Mouse (Mus musculus): ENCODE data around the gene Pdzk1. TPM values are rescaled to one million over a fixed set of nuclear protein-coding genes. Genes with fewer than 3 reads are reported as not detected.

Pdzk1 gene
- polyA plus RNA-seq, 1 experiment from 2014 or later, result not detected

DNA sequence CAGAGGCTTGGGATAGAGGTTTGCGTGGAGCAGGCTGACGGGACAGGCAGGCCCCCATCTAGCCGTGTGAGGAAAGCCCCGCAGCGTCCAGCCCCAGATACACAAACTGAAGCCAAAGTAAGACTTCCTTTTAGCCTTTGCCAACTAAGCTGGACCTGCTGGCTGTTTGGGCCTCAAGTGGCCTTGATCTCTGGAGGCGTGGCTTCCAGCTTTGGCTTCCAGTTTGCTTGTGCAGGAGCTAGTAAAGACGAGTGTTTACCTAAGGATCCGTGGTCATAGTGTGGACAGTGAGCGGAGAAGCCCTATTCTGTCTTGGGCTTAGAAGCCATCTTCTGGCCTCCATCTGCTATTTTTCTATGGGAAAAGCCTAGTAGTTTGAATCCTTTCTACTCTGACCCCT is 16.7 kb downstream of the Pdzk1 start:
- WGBS, result 90% methylated on average over 9 of the region's 9 CpGs
- Histone ChIP-seq H3K36me3 (replicated peaks) (no peaks in the 10 kb centered on the region), H3K4me3 (no peak overlapping the region), H3K27me3 (ENCODE audit: poor library complexity, severe bottlenecking) (no peaks in the 10 kb centered on the region), H3K4me1 (peaks cover 3% of the 10 kb centered on the region; the same call in 1 of the 2 replicates), H3K27ac (no peak overlapping the region), H3K9me3 (no peaks in the 10 kb centered on the region)
- DNase-seq (ENCODE audit: extremely low spot score, low spot score), result no peak

DNA sequence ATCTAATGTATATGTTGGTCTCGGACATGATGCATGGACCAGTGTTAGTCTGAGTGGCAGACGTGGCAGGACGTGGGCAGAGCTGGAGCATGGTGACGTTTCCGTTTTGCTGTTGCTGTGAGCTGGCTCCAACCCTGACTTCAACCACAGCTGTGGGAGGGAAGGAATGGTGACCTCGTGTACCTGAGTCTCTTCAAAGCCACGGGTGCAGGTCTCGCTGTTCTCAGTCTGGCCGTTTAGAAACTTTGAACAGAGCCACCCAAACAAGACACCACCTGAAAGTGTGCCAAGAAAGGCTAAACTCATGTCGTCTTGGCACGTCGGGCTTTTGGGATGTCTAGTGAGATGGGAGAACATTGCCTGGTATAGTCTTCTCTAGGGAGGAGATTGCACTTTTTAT is 17.9 kb downstream of the Pdzk1 start:
- Histone ChIP-seq H3K27ac (no peak overlapping the region), H3K27me3 (ENCODE audit: poor library complexity, severe bottlenecking) (no peaks in the 10 kb centered on the region), H3K9me3 (no peaks in the 10 kb centered on the region), H3K4me1 (peaks cover 3% of the 10 kb centered on the region; the same call in 1 of the 2 replicates), H3K36me3 (replicated peaks) (no peaks in the 10 kb centered on the region), H3K4me3 (no peak overlapping the region)
- 91% methylated on average over 12 of the region's 12 CpGs for WGBS
- DNase-seq (ENCODE audit: extremely low spot score, low spot score), result no peak

DNA sequence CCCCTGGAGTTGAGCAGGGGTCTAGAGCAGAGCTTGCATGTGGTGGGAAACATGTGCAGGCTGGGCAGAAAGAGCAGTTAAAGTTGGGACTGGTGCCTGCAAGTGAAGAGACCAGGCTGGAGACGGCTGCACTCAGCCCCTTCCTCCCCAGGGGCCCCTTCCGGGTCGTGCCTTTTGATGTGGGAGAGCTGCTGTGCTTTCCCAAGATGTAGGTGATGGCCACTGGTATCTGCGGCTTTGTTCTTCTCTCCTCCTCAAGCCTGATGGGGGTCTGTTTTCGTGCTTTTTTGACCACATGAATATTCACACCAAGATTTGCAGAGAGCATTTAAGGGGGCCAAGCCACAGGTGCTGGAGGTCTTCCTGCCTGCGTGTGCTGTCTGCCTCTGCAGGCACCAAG is 18.6 kb downstream of the Pdzk1 start:
- no peaks in the 10 kb centered on the region for H3K27me3 ChIP-seq (ENCODE audit: poor library complexity, severe bottlenecking)
- H3K4me3 ChIP-seq, result no peak overlapping the region
- H3K4me1 ChIP-seq, result peaks cover 3% of the 10 kb centered on the region; the same call in 1 of the 2 replicates
- 60% methylated on average over 6 of the region's 6 CpGs for WGBS
- no peaks in the 10 kb centered on the region for H3K9me3 ChIP-seq
- no peak for DNase-seq (ENCODE audit: extremely low spot score, low spot score)
- H3K36me3 ChIP-seq (replicated peaks), result no peaks in the 10 kb centered on the region
- no peak overlapping the region for H3K27ac ChIP-seq

DNA sequence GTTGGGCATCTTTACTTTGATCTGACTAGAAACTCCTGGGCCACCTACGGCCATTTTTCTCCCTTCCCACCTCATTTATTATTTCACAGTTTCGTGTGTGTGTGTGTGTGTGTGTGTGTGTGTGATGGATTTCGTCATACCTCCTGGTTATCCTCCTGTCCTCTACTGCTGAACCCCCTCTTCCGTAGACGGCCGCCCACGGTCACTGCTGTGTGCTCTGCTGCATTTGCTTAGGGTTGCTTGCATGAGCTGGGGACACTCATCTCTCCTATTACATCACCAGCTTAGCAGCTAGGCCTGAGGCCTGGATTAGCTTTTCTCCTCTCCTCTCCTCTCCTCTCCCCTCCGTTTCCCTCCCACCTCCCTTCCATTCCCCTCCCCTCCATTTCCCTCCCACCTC is 19.4 kb downstream of the Pdzk1 start:
- Histone ChIP-seq H3K9me3 (no peaks in the 10 kb centered on the region), H3K36me3 (replicated peaks) (no peaks in the 10 kb centered on the region), H3K27ac (no peak overlapping the region), H3K27me3 (ENCODE audit: poor library complexity, severe bottlenecking) (no peaks in the 10 kb centered on the region), H3K4me1 (peaks cover 3% of the 10 kb centered on the region; the same call in 1 of the 2 replicates), H3K4me3 (no peak overlapping the region)
- no peak for DNase-seq (ENCODE audit: extremely low spot score, low spot score)
- 82% methylated on average over 7 of the region's 8 CpGs for WGBS

DNA sequence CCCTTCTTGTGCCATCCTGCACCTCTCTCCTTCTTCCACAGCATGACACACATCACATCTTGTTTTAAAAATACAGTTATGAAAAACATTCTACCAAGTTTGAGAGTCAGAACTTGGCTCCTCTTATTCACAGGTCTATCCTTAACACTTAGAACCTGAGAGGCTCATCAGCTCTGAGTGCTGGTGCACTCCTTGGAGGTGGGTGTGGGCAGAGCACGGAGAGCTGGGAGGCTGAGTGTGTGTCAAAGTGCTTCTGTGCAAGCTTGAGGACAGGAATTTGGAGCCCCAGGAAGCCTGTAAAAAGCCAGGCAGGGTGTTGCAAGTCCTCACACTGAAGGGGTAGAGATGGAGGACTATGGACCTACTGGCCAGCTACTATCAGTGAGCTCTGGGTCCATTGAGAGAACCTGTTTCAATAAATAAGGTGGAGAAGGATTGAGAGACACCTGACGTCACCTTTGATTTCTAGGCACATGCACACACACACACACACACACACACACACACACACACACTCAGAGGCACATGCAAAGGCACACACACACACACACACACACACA is 20.2 kb downstream of the Pdzk1 start:
- Histone ChIP-seq H3K4me1 (peaks cover 3% of the 10 kb centered on the region; the same call in 1 of the 2 replicates), H3K27ac (no peak overlapping the region), H3K4me3 (no peak overlapping the region), H3K27me3 (ENCODE audit: poor library complexity, severe bottlenecking) (no peaks in the 10 kb centered on the region), H3K36me3 (replicated peaks) (no peaks in the 10 kb centered on the region), H3K9me3 (no peaks in the 10 kb centered on the region)
- no peak for DNase-seq (ENCODE audit: extremely low spot score, low spot score)
- WGBS, result 89% methylated on average over 2 of the region's 2 CpGs

DNA sequence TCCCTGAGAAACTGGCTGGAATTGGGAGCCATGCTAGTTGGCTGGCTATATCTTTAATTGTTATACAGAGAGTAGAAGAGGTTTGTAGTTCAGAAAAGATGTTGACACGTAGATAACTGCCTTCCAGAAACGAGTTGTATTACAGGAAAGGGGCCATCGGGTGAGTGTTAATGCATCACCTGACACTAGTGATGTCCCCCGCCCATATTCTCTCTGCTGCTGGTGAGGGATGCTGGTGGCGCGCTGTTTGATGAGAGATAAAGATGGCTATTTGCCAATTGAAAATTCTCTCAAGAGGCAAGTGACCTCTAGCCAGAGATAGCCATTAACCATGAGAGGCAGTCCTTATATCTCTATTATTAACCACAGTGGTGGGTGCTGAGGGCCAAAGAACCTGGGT is 23.5 kb downstream of the Pdzk1 start:
- no peak for DNase-seq (ENCODE audit: extremely low spot score, low spot score)
- Histone ChIP-seq H3K27me3 (ENCODE audit: poor library complexity, severe bottlenecking) (no peaks in the 10 kb centered on the region), H3K4me3 (no peak overlapping the region), H3K36me3 (replicated peaks) (no peaks in the 10 kb centered on the region), H3K9me3 (no peaks in the 10 kb centered on the region), H3K27ac (no peak overlapping the region), H3K4me1 (peaks cover 1% of the 10 kb centered on the region; the same call in 1 of the 2 replicates)
- 89% methylated on average over 6 of the region's 6 CpGs for WGBS

DNA sequence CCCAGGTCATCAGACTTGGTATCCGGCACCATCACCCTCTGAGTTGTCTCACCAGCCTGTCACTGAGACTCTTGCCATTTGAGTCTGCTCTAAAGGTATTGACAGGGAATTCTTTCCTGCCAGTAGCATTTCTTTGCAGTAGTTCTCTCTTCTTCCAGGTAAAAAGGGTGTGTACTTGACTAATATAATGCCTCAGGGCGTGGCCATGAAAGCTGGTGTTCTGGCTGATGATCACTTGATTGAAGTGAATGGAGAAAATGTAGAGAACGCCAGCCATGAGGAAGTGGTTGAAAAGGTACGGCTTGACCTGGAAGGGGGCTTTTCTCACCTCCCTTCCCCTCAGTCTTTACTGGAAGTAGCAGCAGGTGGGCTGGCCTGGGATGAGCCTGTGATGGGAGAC is 25.3 kb downstream of the Pdzk1 start:
- no peak overlapping the region for H3K27ac ChIP-seq
- H3K4me3 ChIP-seq, result no peak overlapping the region
- no peak for DNase-seq (ENCODE audit: extremely low spot score, low spot score)
- no peaks in the 10 kb centered on the region for H3K4me1 ChIP-seq
- H3K36me3 ChIP-seq (replicated peaks), result no peaks in the 10 kb centered on the region
- no peaks in the 10 kb centered on the region for H3K9me3 ChIP-seq
- WGBS, result 91% methylated on average over 4 of the region's 4 CpGs
- H3K27me3 ChIP-seq (ENCODE audit: poor library complexity, severe bottlenecking), result no peaks in the 10 kb centered on the region

DNA sequence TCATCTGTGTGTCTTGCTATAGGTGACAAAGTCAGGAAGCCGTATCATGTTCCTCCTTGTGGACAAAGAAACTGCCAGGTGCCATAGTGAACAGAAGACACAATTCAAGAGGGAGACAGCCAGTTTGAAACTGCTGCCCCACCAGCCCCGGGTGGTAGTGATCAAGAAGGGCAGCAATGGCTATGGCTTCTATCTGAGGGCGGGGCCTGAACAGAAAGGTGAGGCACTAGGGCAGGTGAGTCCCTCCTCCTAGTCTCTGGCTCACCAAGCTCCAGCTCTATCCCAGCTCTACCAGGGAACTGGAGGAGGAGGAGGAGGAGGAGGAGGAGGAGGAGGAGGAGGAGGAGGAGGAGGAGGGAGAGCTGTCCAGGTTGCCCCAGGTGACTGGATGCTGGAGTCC is 26.7 kb downstream of the Pdzk1 start:
- no peak for DNase-seq (ENCODE audit: extremely low spot score, low spot score)
- Histone ChIP-seq H3K4me3 (no peak overlapping the region), H3K4me1 (no peaks in the 10 kb centered on the region), H3K9me3 (no peaks in the 10 kb centered on the region), H3K27ac (no peak overlapping the region), H3K27me3 (ENCODE audit: poor library complexity, severe bottlenecking) (no peaks in the 10 kb centered on the region), H3K36me3 (replicated peaks) (peaks cover 4% of the 10 kb centered on the region; the same call in 1 of the 2 replicates)
- 77% methylated on average over 3 of the region's 3 CpGs for WGBS

DNA sequence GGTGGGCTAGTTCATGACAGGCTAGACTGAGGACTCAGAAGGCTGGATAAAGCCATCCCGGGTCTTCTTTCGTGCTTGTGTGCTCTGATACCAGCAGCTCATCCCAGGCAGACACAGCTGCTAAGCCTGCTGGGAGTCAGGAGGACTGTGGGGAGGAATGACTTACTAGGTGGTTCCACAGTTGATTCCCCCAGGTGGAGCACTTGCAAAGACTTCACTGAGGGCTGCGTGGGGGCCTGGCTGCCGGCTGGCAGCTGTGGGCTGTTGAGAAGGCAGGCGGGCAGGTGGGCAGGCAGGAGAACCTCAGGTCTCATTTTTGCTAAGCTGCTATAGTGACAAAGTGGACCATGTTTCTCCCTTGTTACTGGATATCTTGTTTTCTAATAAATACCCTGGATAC is 31.4 kb downstream of the Pdzk1 start:
- H3K27ac ChIP-seq, result no peak overlapping the region
- no peaks in the 10 kb centered on the region for H3K4me1 ChIP-seq
- no peak for DNase-seq (ENCODE audit: extremely low spot score, low spot score)
- peaks cover 6% of the 10 kb centered on the region; the same call in 1 of the 2 replicates for H3K36me3 ChIP-seq (replicated peaks)
- no peaks in the 10 kb centered on the region for H3K27me3 ChIP-seq (ENCODE audit: poor library complexity, severe bottlenecking)
- no peaks in the 10 kb centered on the region for H3K9me3 ChIP-seq
- H3K4me3 ChIP-seq, result no peak overlapping the region
- 93% methylated on average over 5 of the region's 5 CpGs for WGBS

DNA sequence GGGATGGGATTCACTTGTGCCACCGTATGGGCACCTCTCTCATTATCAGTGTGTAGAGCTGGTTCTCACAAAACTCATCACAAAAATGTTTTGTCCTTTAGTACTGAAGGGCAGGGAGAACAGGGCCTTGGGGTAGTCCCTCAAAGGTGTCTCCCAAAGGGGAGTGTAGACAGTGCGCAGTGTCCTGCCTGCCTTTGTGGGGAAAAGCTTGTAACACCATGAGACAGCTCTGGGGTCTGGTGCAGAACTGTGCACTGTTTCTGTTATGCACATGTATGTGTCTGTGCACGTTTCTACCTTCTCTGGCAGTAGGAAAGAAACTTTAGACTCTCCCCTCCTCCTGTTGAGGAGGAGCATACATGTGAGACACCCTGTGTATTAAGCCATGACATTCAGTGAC is 38.8 kb downstream of the Pdzk1 start:
- Histone ChIP-seq H3K27ac (no peak overlapping the region), H3K9me3 (no peaks in the 10 kb centered on the region), H3K36me3 (replicated peaks) (peaks cover 55% of the 10 kb centered on the region), H3K27me3 (ENCODE audit: poor library complexity, severe bottlenecking) (no peaks in the 10 kb centered on the region), H3K4me1 (no peaks in the 10 kb centered on the region), H3K4me3 (no peak overlapping the region)
- no peak for DNase-seq (ENCODE audit: extremely low spot score, low spot score)
- WGBS, result 90% methylated on average over 3 of the region's 3 CpGs

DNA sequence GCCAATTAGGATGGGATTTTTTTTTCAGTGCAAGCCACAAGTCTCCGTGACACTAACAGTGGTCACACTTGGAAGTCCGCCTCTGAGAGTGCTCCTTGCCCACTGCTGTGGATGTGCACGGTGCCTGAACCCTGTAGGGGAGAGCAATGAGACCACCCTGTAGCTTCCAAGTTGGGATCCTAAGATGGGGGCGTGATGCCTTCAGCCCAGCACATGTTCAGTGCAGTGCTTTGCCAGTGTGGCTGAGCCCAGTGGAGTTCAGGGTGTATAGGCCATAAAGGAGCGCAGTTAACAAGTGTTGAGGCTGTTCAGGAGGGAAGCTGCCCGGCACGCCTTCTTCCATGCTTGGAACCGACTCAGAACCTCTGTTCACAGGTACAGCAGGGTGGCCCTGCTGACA is 39.5 kb downstream of the Pdzk1 start:
- Histone ChIP-seq H3K27me3 (ENCODE audit: poor library complexity, severe bottlenecking) (no peaks in the 10 kb centered on the region), H3K9me3 (no peaks in the 10 kb centered on the region), H3K4me1 (no peaks in the 10 kb centered on the region), H3K36me3 (replicated peaks) (peaks cover 62% of the 10 kb centered on the region), H3K4me3 (no peak overlapping the region), H3K27ac (no peak overlapping the region)
- WGBS, result 93% methylated on average over 8 of the region's 8 CpGs
- no peak for DNase-seq (ENCODE audit: extremely low spot score, low spot score)

DNA sequence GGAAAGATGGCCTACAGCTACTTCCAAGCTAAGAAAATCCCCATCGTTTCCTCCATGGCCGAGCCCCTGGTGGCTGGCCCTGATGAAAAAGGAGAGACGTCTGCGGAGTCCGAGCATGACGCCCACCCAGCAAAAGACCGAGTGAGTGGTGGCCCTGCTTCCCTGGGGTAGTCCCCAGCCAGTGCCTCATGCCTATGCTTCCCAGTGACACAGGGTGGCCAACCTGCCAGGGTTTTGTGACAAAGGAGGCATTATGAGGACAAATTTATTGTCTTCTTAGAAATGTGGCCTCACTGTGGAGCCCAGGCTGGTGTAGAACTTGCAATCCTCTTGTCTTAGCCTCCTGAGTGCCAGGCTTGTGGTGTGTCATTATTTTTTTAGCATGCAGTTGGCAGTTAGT is 40.0 kb downstream of the Pdzk1 start:
- H3K9me3 ChIP-seq, result no peaks in the 10 kb centered on the region
- H3K27ac ChIP-seq, result no peak overlapping the region
- H3K27me3 ChIP-seq (ENCODE audit: poor library complexity, severe bottlenecking), result no peaks in the 10 kb centered on the region
- no peak for DNase-seq (ENCODE audit: extremely low spot score, low spot score)
- 90% methylated on average over 7 of the region's 7 CpGs for WGBS
- no peak overlapping the region for H3K4me3 ChIP-seq
- no peaks in the 10 kb centered on the region for H3K4me1 ChIP-seq
- H3K36me3 ChIP-seq (replicated peaks), result peaks cover 67% of the 10 kb centered on the region

DNA sequence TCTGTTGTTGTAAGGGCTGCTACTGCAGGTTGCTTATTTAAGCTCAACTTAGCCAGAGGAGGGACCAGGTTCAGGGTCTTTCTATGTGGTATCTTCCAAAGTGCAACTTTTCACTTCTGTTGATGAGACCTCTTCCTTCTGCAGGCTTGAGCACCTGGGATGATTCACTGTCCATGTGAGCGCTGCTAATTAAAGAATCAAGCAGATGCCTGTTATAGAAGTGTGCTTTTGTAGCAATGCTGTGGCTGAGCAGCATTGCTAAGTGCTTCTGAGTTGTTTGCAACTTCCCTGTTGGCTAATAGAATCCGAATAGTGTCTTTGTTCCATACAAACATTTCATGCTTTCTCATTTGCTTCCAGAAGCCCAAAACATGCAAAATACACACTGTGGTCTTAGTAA is 41.2 kb downstream of the Pdzk1 start:
- WGBS, result 94% methylated on average over 2 of the region's 2 CpGs
- H3K36me3 ChIP-seq (replicated peaks), result peaks cover 79% of the 10 kb centered on the region
- H3K27ac ChIP-seq, result no peak overlapping the region
- no peaks in the 10 kb centered on the region for H3K9me3 ChIP-seq
- DNase-seq (ENCODE audit: extremely low spot score, low spot score), result no peak
- no peaks in the 10 kb centered on the region for H3K27me3 ChIP-seq (ENCODE audit: poor library complexity, severe bottlenecking)
- no peak overlapping the region for H3K4me3 ChIP-seq
- no peaks in the 10 kb centered on the region for H3K4me1 ChIP-seq

DNA sequence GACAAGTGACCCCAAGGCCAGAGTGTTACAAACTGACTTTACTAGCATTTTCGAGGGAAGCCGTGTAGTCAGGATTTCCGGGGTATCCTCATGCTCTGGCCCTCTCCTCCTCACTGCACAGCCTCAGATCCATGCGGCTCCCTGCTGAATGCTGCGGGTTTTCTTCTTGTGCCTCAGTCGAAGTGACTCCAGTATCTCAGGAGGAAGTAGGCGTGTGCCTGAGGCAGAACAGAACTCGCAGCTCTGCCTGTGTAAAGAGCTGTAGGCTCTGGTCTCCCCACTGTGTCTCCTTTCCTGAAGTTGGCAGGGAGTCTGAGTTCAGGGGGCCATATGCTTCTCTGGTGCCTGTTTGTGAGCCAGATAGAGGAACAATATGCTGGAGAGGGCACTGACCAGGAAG is 42.0 kb downstream of the Pdzk1 start:
- Histone ChIP-seq H3K27ac (no peak overlapping the region), H3K27me3 (ENCODE audit: poor library complexity, severe bottlenecking) (no peaks in the 10 kb centered on the region), H3K4me3 (no peak overlapping the region), H3K4me1 (no peaks in the 10 kb centered on the region), H3K36me3 (replicated peaks) (peaks cover 84% of the 10 kb centered on the region), H3K9me3 (no peaks in the 10 kb centered on the region)
- 89% methylated on average over 8 of the region's 8 CpGs for WGBS
- DNase-seq (ENCODE audit: extremely low spot score, low spot score), result no peak
